Mouse (Mus musculus) heart, postnatal 25 days (tissue): ENCODE measurements around the gene Zbed6. TPM values are rescaled to one million over a fixed set of nuclear protein-coding genes. Genes with fewer than 3 reads are reported as not detected.
A peak's percentile ranks its signal among the peaks of the same experiment; 100 is the strongest.
"Not testable (repeated sequence)": the region's sequence is repeated elsewhere in the genome, so short reads cannot be mapped to it uniquely, and the experiment has no call there.

Experiments
- DNase-seq: peaks from one replicate; pipeline ENCODE4 v3.0.0; 2022; ENCODE audit warnings: low spot score
- intact Hi-C: fragments of 180-260 bp; cut with DNase I; formaldehyde crosslinking; loops from one replicate; pipeline ENCODE4 v1.15.1; 2025
- total RNA-seq, 2 experiments: library from RNA; stranded (reverse); gene quantifications; 2 replicates each; pipeline ENCODE4 v1.2.3; 2021

Gene Zbed6
- 1 to 10 TPM; 5.7 to 8.3 TPM for total RNA-seq

DNA sequence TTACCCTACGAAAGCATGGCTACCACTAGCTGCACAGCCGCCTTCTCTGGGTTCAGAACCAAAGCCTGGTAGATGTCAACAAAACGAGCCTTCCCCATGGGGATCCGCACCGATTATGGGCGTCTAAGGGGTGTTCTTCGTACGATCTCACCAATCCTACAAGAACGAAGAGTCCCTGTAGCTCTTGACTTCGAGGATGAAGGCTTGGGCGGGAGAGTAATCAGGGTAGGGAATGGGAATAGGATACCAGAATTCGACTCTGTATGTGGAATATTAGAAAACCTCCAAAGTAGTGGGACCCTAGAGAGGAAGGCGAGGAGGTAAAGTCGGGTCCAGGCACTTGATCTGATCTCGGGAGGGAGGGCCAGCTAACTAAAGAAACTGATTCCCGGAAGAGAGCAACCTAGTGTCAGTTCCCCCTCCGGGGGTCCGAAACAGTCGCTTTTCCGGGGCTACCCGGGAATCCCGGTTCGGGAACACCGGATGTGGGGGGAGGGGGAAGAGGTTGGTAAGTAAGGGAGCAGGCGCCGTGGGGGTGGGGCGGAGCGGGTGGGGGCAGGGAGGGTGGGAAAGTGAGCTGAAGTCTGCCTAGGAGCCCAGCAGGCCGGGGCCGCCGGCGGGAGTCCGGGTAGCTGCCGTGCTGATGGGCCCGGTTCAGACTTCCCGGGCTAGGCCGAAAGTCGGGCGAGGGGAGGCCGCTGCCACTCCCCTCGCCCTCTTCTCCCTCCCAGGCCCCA, at the start of gene Zbed6:
Zbed6 (minus strand) TSS at position 420 of the 737 bp plus-strand sequence.
- intact Hi-C loops, result loop anchor here (2.0 kb wide), 1 partner anchor 50 kb away; the partner anchor contains the start of gene Snrpe
- peak; percentile 31 for DNase-seq

DNA sequence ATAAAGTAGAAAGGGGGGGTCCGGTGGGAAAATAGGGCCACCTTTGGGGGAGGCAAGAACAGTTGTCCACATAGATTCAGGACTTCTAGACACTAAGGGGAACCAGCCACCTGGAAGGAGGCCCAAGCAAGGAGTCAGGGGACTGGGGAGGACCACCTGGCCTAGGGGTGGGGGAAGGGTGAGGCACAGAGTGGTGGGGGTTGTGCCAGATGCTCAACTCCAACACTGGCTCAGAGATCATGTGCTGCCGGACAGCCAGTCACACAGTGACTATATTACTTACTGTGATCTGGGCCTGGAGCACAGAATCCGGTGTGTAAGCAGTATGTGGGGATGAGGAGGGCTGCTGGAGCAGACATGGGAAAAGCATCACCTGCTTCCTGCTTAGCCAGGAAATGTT, 48.6 kb upstream of the Zbed6 start:
- intact Hi-C loops, result no loop called here
- no peak for DNase-seq

DNA sequence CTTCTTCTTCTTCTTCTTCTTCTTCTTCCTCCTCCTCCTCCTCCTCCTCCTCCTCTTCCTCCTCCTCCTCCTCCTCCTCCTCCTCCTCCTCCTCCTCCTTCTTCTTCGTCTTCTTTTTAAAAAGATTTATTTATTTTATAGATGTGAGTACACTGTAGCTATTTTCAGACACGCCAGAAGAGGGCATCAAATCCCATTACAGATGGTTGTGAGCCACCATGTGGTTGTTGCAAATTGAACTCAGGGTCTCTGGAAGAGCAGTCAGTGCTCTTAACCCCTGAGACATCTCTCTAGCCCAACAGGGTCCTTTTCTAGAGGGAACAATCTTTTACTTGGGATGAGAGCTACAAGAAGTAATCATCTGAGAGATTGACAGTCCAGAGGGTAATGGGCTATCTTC, 41.1 kb upstream of the Zbed6 start:
- intact Hi-C loops, DNase-seq: not testable (repeated sequence)

DNA sequence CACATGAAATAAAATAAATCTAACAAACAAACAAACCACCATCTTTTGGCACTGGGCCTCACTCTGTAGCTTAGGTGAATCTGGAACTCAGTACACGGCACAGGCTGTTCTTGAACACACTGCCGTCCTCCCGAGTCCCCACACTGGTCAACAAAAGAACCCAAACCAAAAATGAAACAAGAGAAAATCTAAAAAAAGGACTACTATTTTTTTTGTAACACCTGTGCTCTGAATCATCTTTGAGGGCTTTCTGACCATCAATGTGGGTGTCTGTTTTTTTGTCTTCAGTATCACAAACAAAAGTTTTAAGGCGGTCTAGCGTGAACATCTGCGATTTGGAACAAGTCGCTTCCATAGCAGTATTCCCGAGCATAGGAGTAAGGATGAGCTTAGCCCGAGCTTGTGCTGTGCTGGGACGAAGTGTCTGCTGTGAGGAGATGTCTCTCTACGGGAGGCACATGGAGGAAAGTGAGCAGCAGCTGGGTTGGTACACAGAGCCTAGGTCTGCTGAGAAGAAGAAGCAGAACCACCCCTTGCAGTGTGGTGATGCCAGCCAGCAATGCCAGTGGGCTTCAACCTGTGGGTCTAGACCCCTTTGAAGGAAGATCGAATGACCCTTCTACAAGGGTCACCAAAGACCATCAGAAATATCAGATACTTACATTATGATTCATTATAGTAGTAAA, 37.4 kb upstream of the Zbed6 start:
- no peak for DNase-seq
- intact Hi-C loops, result no loop called here

DNA sequence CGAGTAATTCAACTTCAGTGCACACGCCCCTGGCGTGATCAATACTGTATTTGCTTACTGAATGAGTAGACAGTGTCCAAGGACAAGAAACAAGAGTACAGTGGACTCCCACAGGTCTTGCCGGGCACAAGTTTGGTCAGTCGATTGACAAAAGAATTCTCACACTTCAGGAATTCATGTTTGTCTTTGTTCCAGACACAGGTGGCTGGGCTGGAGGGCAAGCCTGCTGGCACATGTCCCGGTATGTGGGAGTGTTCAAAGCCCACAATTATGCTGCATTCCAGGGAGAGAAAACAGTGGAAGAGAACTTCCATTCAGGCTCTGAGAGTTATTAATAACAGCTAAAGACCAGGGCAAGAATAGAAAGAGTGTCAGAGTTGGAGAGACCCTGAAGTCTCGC, 35.2 kb upstream of the Zbed6 start:
- intact Hi-C loops, result no loop called here
- no peak for DNase-seq

DNA sequence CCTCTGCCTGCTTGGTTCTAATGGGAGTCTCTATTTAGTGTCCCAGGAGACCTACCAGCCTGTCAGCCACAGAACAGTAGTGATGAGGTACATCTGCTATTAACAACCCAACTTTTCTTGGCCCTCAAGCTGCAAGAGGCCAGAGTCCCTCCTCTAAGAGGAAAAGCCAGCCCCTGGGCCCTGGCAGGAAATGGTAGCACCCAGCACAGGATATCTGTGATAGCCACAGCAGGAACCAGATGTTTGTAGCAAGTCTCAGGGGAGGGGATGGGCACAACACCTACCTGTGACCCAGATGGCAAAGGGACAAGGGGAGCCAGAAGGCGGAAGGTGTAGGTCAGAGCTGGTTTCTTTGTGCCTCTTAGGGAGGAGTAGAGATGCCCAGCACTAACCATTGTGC, 34.2 kb upstream of the Zbed6 start:
- intact Hi-C loops, result no loop called here
- DNase-seq, result peak; percentile 42

DNA sequence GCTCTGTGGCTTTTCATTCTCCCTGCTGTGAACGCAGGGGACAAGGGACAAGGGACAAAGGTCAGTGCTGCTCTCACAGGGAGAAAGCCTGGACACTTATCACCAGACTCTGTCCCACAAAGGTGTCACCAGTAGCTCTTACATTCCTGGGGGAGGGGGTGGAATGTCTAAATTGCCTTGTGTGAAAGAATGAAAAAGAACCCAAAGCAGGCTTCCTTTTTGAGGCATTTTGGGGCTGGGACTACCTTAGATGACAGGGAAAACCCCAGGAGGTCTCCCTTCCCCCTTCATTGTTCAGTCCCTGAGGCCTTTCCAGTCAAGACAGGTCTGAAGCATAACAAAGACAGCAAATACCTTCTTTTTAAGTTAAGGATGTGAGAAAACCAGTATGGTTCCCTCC, 33.6 kb upstream of the Zbed6 start:
- intact Hi-C loops, result no loop called here
- DNase-seq, result no peak

DNA sequence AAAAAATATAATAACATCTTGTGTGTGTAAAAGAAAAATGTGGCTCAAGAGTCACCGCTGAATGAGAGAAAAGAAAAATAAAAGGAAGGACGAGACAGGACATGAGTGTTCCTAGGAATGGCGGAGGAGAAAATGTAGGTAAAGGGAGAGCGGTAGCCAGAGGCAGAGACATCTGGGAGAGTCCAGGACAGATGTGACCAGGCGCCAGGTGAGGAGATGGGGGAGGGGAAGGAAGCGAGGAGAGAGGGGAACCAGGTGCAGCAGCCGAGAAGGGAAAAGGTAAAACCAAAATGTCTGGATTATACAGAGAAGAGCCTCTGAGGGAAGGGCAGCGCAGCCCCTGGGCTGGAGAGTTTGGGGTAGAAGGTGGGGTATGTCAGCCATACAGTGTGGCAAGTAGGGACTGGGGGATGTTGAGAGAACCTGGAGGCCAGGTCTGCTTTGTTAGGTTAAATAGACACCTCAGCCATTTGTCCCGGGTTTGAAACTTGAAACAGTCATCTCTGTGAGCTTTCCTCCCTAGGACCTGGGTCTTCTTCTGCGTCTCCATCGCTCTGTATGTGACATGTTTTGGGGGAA, 32.9 kb upstream of the Zbed6 start:
- no peak for DNase-seq
- intact Hi-C loops, result no loop called here

DNA sequence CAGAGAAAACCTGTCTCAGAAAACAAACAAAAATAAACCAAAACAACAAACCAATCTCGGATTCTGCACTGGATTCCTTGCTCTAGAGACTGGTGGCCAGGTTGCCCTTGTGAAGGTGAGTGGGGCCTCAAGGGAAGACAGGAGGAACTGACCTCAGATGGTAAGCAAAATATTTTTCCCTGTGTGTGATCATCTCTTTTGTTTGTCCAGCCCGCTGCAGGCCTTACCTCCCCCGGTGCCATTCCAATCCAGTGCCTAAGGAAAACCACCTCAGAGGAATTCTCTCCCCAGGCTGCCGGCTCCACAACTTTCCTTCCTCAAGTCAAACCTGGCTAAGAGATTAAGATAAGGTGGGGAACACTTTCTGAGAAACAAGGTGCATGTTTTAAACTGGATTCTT, 31.5 kb upstream of the Zbed6 start:
- intact Hi-C loops, result no loop called here
- DNase-seq, result no peak

DNA sequence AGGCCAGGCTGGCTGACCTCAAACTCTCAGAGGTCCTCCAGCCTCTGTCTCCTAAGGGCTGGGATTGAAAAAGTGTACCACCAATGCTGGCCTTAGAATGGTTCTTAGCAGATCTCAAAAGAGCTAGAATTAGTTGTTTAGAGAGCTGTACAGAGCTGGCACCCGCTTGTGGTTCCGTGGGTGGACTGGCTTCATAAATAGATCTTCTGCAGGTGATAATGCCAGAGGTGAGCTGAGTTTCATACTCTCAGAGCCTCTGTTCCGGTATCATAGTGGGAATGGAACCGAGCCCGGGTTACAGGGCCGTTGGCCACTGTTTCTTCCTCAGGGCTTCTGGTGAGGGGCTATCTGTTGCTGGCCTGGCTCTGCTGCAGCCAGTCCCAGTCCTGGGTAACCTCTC, 30.4 kb upstream of the Zbed6 start:
- intact Hi-C loops, result no loop called here
- no peak for DNase-seq

DNA sequence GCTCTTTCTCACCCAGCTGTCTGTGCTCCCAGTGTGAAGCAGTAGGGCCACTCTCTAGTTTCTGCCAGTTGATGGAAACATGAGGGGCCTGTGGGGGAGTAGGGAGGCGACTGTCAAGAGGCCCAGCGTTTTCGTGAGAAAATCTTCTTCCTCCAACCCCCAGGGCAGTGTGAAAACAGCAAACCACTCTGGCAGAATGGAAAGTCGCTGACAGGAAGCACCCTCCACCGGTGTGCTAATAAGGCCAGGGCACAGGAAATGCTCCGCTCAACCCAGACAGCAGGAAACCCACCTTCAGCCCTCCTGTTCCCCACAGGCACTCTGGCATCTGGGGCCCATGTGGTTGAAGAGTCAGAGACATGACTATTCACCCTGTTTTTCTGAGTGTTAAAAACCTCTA, 29.2 kb upstream of the Zbed6 start, which contains the start of gene Lax1:
Lax1 (minus strand) TSS at position 212 of the 400 bp plus-strand sequence.
- DNase-seq, result no peak
- intact Hi-C loops, result no loop called here

DNA sequence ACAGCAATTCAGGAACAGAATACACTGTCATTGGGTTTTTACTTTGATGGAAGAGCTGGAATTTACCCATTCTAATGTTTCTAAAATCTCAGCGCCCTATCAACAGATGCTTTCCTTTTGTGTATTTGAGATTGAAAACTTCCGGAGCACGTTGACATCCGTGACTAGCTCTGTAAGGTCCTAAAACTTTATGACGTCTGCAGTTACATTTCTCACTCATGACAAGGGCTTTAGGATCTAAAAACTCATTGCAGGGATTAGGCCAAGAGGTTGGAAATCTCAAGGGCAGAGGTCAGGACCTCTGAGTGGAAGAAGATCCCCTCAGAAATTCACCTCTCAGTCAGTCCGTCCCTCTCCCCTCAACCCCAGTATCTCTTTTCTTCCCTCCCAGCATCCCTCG, 27.6 kb upstream of the Zbed6 start:
- intact Hi-C loops, result no loop called here
- no peak for DNase-seq

DNA sequence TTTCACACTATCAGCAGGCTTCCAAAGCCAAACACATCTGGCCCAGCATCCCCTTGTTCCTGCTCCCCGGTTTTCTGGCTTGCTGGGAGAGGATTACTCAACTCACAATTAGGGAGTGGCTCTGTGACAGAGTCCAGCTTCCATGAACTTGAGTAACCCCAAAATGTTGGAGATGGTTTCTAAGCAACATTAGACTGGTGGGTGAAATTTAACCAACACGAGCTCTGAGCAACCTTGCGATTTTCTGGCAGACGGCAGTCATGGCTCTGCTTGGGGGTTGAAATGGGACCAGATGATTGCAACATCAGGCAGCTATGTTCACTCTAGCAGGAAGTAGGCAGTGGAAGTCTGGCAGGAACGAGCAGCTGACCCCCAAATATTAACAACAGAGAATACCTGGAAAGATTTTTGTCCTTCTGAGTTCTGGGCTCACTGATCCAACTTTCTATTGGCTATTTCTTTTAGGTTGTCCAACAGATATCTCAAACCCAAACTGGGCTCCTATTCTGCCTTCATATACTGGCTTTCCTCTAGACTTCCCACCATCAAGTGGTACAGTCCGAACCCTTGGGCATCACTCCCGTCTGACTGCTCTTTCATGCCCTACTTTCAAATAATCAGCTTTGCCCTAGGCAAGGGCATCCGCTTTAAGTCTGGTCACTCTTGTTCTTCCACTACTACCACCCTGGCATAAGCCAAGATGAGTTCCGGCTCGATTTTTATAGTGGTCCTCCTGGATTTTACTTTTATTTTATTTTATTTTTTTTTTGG, 25.2 kb upstream of the Zbed6 start:
- peak; percentile 74 for DNase-seq
- intact Hi-C loops, result no loop called here

DNA sequence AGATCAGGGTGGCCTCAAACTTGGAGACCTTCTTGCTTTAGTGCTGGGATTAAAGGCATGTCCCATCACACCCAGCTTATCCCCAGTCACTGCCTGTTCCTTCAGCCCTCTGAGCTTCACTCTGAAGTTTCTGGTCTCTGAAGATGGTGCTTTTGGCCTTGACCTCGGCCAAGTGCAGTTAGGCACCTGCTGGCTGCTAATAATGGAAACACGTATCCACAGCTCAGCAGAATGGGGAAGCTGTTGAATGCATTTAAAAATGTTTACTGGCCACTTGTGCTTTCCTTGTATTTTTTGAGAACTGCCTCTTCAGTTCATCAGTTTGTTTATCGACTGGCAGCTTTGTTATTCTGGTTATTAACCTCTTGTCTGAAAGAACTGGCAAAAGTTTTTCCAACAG, 11.1 kb upstream of the Zbed6 start:
- intact Hi-C loops, result no loop called here
- no peak for DNase-seq

DNA sequence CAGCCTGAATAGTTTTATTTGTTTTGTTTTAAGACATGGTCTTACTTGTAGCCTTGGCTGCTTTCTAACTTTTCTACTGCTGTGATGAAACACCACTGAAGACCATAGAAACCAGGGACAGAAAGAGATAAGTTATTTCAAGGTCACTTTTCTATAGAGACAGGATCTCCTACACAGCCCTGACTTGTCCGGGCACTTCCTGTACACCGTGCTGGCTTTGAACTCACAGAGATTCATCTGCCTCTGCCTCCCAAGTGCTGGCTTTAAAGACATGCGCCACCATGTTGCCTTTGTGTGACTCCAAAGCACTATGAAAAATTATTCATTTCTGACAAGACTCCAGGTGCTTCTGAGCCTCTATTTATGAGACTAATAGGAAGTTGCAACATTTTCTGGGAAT, 10.6 kb upstream of the Zbed6 start:
- intact Hi-C loops, result no loop called here
- DNase-seq, result no peak

DNA sequence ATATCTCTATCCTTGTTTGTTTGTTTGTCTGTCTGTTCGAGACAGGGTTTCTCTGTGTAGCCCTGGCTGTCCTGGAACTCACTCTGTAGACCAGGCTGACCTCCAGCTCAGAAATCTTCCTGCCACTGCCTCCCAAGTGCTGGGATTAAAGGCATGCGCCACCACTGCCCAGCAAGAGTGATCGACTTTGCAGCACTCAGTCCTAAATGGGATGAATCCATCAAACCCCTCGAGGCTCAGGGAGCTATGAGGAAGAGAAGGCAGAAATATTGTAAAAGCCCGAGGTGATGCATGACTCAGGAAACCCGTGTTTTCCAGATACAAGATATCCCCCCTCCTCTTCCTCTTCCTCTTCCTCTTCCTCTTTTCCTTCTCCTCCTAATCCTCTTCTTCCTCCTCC, 10.1 kb upstream of the Zbed6 start:
- intact Hi-C loops, result no loop called here
- no peak for DNase-seq

DNA sequence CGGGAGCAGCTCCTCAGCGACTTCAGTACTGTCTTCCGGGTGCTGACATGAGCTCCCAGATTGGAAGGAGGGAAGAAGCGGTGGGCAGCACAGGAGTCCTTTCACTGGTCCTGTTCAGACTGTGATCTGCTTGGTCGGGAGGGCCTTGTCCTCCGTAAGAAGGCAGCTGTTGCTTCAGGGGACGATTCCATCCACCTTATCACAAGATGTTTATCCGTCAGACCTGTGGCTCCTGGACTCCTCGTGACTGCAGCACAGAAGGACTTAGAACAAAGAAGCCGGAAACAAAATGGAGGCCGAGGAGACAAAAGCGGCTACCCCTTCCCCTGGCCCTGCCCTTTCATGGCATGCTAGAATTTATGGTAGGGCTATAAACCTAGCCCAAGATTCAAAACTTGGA, 9.5 kb upstream of the Zbed6 start:
- no peak for DNase-seq
- intact Hi-C loops, result no loop called here

DNA sequence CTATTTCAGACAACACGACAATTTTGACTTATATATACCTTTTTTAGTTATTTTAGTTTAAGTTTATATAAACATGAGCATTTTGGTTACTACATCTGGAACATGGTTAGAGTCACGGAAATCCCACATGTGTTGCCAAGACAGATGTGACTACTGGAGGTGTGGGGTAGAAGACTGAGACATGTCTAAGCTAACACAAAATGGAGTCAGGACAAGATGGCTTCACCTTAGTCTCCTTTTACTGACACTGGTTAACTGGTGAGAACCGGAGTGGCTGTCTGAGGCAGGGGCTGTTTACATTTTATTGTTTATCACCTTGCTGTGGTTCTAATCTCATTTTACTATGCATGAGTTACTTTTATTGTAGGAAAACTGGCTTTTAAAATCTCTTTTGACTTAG, 7.9 kb upstream of the Zbed6 start:
- intact Hi-C loops, result no loop called here
- DNase-seq, result no peak

DNA sequence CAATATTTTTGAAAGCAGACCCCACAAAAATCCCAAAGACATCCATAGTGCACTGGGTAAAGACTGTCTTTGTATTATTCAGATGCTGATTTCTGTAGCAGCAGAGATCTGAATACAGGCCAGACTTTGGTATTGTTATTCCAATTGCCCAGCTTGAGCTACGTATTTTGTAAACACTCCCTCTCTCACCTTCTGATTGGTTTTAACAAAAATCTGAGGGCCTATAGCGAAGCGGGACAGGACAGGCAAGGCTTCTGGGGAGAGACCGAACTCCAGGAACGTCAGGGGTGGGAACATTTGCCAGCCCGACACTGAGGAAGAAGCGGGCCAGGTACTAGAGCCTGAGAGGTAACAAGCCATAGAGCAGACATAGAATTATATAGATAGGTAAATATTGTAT, 7.0 kb upstream of the Zbed6 start:
- intact Hi-C loops, result no loop called here
- no peak for DNase-seq

DNA sequence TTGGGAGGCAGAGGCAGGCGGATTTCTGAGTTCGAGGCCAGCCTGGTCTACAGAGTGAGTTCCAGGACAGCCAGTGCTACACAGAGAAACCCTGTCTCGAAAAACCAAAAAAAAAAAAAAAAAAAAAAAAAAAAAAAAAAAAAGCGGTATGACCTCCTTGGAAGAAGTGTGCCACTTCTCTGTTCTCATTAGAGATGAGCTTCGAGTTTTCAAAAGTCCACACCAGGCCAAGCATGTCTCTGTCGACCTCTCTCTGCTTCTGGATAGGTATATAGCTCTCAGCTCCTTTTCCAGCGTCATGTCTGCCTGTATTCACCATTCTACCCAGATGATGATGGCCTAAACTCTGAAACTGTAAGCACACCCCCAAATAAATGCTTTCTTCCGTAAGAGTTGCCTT, 5.0 kb upstream of the Zbed6 start:
- intact Hi-C loops, DNase-seq: not testable (repeated sequence)
